Mouse (Mus musculus): Measurements from ENCODE around the gene Spata46. TPM values are rescaled to one million over a fixed set of nuclear protein-coding genes. Genes with fewer than 3 reads are reported as not detected.

Gene Spata46
- polyA plus RNA-seq, 1 experiment from 2014 or later, result 1.2 TPM

- H3K4me2 ChIP-seq (replicated peaks), result no peak overlapping the region
- no peak overlapping the region for H3K9ac ChIP-seq (replicated peaks)
- no peak overlapping the region for H3K27ac ChIP-seq (replicated peaks)
- H3K36me3 ChIP-seq, result no peaks in the 10 kb centered on the region
- WGBS, result 72% methylated on average over 3 of the region's 3 CpGs
- no peak overlapping the region for H3K4me3 ChIP-seq
- H3K4me1 ChIP-seq, result no peaks in the 10 kb centered on the region
- no peaks in the 10 kb centered on the region for H3K27me3 ChIP-seq
- H3K9me3 ChIP-seq, result no peaks in the 10 kb centered on the region
- no peak for ATAC-seq (replicated peaks)
These were observed 37.7 kb downstream of the Spata46 start for GRCm38 (mm10) chr1:170346266-170346665.

DNA sequence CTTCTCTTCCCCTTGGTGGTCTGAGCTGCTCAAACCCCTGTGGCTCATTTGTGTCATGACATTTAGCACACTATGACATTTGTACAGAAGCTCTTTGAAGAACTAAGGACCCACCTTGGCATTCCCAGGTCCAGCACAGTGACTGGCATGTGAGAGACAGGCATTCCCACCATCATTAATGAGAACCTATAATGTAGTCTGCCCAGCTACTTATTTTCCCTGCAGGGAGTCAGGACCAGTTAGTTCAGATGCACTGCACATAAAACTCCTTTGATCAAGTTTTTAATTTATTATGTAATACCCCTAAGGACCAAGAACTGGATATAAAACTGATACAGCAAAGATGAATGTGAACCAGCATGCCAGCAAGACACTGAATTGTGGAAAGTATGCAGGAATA is 42.5 kb downstream of the Spata46 start:
- Histone ChIP-seq H3K27me3 (no peaks in the 10 kb centered on the region), H3K4me2 (replicated peaks) (no peak overlapping the region), H3K9me3 (no peaks in the 10 kb centered on the region), H3K9ac (replicated peaks) (no peak overlapping the region), H3K4me3 (no peak overlapping the region), H3K36me3 (no peaks in the 10 kb centered on the region), H3K27ac (replicated peaks) (no peak overlapping the region), H3K4me1 (no peaks in the 10 kb centered on the region)
- no peak for ATAC-seq (replicated peaks)

DNA sequence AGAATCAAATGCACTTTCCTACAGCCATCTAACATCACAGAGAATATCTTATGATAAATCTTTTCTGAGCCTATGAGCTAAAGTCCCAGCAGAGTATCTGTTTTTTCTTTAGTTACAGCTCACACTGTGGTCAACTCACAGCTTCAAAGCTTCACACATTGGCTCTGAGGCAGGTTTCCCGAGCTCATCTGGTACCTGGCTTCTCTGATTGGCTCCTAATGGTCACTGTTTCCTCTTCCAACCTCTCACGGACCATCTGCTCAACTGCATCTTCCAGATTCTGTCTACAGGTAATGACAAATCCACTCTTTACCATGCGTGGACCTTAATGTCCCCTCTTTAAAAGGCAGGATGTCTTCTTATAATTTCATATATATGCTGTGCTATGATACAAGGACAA is 44.7 kb downstream of the Spata46 start:
- Histone ChIP-seq H3K36me3 (no peaks in the 10 kb centered on the region), H3K4me1 (no peaks in the 10 kb centered on the region), H3K27ac (replicated peaks) (no peak overlapping the region), H3K27me3 (no peaks in the 10 kb centered on the region), H3K9me3 (no peaks in the 10 kb centered on the region), H3K4me3 (no peak overlapping the region), H3K4me2 (replicated peaks) (no peak overlapping the region), H3K9ac (replicated peaks) (no peak overlapping the region)
- ATAC-seq (replicated peaks), result no peak
- WGBS, result 82% methylated on average over 3 of the region's 3 CpGs

DNA sequence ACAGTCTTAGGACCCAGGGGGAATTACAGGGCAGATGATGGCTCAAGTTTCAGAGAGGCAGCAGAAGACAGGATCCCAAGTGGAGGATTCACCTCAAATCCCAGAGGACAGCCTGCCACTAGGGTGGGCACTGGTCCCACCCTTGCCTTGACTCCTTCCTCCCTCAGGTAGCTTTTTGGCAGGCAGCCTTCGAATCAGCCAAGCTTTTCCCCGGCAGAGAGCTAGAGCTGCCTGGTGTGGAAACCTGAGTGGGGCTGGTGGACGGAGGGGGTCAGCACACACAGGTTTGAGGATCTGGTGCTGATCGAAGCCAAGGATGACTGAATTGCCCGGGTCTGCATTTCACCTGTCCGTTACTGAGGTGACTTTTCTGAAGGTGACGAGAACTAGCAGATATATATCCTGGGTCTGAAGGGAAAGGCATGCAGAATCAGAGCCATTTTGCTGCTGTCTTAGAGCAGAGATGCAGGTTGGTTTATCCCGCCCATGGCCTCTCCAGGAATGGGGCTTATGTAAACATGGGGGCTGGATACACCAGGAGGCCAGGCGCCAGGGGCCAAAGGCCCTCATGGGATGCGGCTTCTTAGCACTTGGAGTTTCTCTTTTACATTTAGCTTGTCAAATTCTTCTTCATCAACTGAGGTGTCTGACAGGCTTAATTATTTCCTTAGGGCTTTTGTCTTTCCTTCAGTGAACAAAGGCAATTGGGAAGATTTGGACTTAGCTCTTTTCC is 51.7 kb downstream of the Spata46 start:
- Histone ChIP-seq H3K9me3 (no peaks in the 10 kb centered on the region), H3K27ac (replicated peaks) (no peak overlapping the region), H3K4me3 (no peak overlapping the region), H3K4me2 (replicated peaks) (no peak overlapping the region), H3K9ac (replicated peaks) (no peak overlapping the region), H3K36me3 (no peaks in the 10 kb centered on the region), H3K4me1 (no peaks in the 10 kb centered on the region), H3K27me3 (no peaks in the 10 kb centered on the region)
- 82% methylated on average over 10 of the region's 10 CpGs for WGBS
- ATAC-seq (replicated peaks), result 0 out of 2 replicates have a peak, but pooled peaks have one; percentile 19

Other genes starting within 250 kb of the Spata46 start
- gene Ddr2, start 198.0 kb upstream of the Spata46 start, polyA plus RNA-seq (2015; fragmentation: Nextera tagmentation; extraction: Ambion mirVana), result 8.1 and 8.5 TPM in 2 replicates
- gene Uap1, start 133.8 kb upstream of the Spata46 start, polyA plus RNA-seq (2015; fragmentation: Nextera tagmentation; extraction: Ambion mirVana), result 55.2 and 58.7 TPM in 2 replicates
- 7.1 and 7.5 TPM in 2 replicates for gene Uhmk1, start 93.4 kb upstream of the Spata46 start, polyA plus RNA-seq (2015; fragmentation: Nextera tagmentation; extraction: Ambion mirVana)
- gene Sh2d1b2, start 76.1 kb upstream of the Spata46 start, polyA plus RNA-seq (2015; fragmentation: Nextera tagmentation; extraction: Ambion mirVana), result not detected in 2 replicates
- gene Sh2d1b1, start 31.5 kb upstream of the Spata46 start, polyA plus RNA-seq (2015; fragmentation: Nextera tagmentation; extraction: Ambion mirVana), result 0.09 TPM in 1 of 2 replicates, not detected in the other
- gene Gm7694, start 2.5 kb upstream of the Spata46 start, polyA plus RNA-seq (2015; fragmentation: Nextera tagmentation; extraction: Ambion mirVana), result 3.5 and 3.8 TPM in 2 replicates

All from forebrain, embryonic 15.5 days (tissue).